Mouse (Mus musculus) erythroblast, embryonic 14.5 days (primary cell): ENCODE results near the gene Synpo2. TPM values are rescaled to one million over a fixed set of nuclear protein-coding genes. Genes with fewer than 3 reads are reported as not detected.
"Not testable (repeated sequence)": the region's sequence is repeated elsewhere in the genome, so short reads cannot be mapped to it uniquely, and the experiment has no call there.

ENCODE experiments used
- H3K27me3 ChIP-seq: 2 replicates; pipeline ENCODE4 v1.6.1; 2012; ENCODE audit warnings: inconsistent platforms; ENCODE audit not compliant: control insufficient read depth
- H3K36me3 ChIP-seq: 2 replicates; pipeline ENCODE4 v1.6.1; 2012; ENCODE audit warnings: mild to moderate bottlenecking, inconsistent platforms; ENCODE audit not compliant: control insufficient read depth
- H3K4me1 ChIP-seq: 2 replicates; pipeline ENCODE4 v1.6.1; 2012; ENCODE audit warnings: inconsistent platforms; ENCODE audit not compliant: control insufficient read depth
- H3K4me3 ChIP-seq: replicated peaks from 2 replicates; pipeline ENCODE3; 2012; ENCODE audit warnings: moderate library complexity, mild to moderate bottlenecking, inconsistent platforms
- H3K9me3 ChIP-seq: 2 replicates; pipeline ENCODE4 v1.6.1; 2012; ENCODE audit warnings: low read length, inconsistent platforms, mixed read lengths; ENCODE audit not compliant: control insufficient read depth
- GATA1 ChIP-seq: IDR thresholded peaks from 2 replicates; pipeline ENCODE4 v1.6.1; 2012; ENCODE audit warnings: low read length, inconsistent platforms, mixed read lengths
- TAL1 ChIP-seq: IDR thresholded peaks from 3 replicates; pipeline ENCODE4 v1.6.1; 2012; ENCODE audit warnings: low read length, inconsistent platforms, mixed read lengths
- polyA plus RNA-seq: library from polyadenylated mRNA; stranded (reverse); fragments of >175 nt; gene quantifications from 2 replicates; pipeline ENCODE4 v1.2.3, GENCODE M21; 2012

Synpo2 gene
- polyA plus RNA-seq, 1 experiment, result not detected

DNA sequence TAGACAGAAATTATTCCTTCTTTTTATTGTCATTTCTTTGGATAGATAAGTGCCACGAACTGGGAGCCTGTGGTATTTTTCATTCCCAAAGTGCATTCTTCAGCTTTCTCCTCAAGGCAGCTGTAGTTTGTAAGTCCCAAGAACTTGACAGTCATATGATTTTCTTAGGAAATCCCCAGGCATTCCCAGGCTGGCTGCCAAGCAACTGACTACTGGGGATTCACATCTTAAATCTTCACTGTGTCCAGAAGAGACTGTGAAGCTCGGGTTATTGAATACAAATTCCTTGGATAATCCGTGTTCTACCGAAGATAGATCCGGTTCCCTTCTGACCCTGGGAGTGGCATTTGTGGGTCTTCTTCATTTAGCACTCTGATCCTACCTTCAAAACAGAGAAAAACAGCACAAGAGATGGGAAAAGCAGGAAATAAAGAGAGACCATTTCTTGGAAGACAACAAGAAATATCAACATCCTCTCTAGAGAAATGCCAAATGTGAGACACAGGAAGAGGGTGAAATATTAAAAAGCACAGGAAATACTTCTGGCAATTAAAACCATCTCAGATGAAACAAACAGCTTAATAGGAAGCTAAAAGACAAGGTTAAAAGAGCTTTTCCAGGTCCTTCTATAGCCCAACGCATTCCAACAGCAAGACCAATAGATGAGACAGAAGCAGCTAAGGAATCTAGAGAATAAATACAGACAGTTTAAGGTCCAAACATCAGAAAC is 97.5 kb downstream of the Synpo2 start:
- H3K4me1 ChIP-seq, result no peaks in the 10 kb centered on the region
- no peaks in the 10 kb centered on the region for H3K9me3 ChIP-seq
- TF ChIP-seq TAL1 (no peak), GATA1 (no peak)
- H3K36me3 ChIP-seq, result no peaks in the 10 kb centered on the region
- no peak overlapping the region for H3K4me3 ChIP-seq
- no peaks in the 10 kb centered on the region for H3K27me3 ChIP-seq

DNA sequence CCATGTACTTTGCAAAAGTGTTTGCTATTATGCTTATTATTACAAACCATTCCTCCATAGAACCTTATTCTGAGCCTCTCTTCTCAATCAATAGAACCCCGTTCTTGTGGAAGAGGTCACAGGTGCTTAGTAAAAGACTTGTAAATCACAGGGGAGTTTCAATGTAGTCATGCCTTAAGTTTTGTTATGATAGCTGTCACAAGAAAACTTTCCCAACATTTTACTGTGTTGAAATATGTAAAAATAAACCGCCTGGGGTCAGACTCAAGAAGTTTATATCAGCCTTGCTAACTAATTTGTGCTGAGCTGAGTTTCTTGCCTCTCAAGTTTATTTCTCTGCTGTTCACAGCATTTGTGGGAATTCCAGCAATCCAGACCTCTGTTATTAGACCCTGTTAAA is 103.8 kb downstream of the Synpo2 start:
- H3K4me3 ChIP-seq, result no peak overlapping the region
- H3K36me3 ChIP-seq, result no peaks in the 10 kb centered on the region
- no peak for TF ChIP-seq GATA1
- no peak for TF ChIP-seq TAL1
- no peaks in the 10 kb centered on the region for H3K4me1 ChIP-seq
- H3K27me3 ChIP-seq, result no peaks in the 10 kb centered on the region
- H3K9me3 ChIP-seq, result no peaks in the 10 kb centered on the region

DNA sequence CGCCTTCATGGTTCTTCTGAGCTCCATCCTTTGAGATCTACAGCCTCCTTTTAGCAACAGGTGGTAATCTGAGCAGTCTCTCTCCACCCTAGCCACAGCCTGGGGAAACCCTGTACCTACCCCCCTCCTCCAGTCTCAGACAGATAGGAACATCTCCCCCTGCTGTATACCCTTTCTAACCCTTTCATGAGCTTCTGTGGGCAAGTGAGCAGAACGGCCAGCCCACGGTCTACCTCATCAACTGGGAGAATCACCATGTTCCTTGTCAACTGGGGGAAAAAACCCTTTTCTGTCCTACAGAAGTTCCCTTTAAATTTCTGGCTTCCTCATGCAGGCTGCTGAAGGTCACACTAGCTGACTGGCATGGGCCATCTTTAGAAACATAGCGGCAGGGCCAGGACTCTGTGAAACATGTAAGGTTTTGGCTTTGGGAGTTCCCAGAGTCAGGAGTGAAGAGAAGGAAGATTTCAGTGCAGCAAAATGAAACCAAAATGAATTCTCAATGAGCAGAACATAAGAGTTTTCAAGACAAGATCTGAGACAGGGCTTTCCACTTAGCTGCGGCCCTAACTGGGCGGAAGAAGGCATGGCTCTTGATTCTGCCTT is 104.7 kb downstream of the Synpo2 start:
- H3K4me1 ChIP-seq, result no peaks in the 10 kb centered on the region
- H3K36me3 ChIP-seq, result no peaks in the 10 kb centered on the region
- H3K4me3 ChIP-seq, result no peak overlapping the region
- TF ChIP-seq TAL1 (no peak), GATA1 (no peak)
- H3K9me3 ChIP-seq, result no peaks in the 10 kb centered on the region
- no peaks in the 10 kb centered on the region for H3K27me3 ChIP-seq

GRCm38 (mm10) chr3:123130314-123131150 is 105.4 kb downstream of the Synpo2 start:
- Histone ChIP-seq H3K4me3 (no peak overlapping the region), H3K9me3 (no peaks in the 10 kb centered on the region), H3K36me3 (no peaks in the 10 kb centered on the region), H3K4me1 (no peaks in the 10 kb centered on the region), H3K27me3 (no peaks in the 10 kb centered on the region)
- TF ChIP-seq GATA1 (no peak), TAL1 (no peak)

DNA sequence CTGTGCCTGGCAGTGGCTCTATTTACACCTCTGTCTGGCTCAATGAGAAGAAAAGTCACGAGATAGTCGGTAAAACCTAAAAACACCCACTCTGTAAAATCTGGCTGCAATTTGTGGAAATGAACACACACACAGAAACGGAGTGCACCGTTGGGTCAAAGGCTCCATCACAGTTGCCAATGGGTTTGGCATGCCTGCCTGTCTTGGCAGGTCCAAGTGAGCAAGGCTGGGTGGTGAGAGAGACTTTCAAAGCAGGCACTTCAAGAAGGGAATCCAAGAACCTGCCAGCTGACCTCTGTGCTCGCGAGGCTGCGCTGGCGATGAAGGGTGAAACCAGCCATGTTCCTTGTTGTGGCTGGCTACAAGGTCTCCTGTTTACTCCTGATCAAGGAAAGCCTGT is 107.2 kb downstream of the Synpo2 start:
- Histone ChIP-seq H3K27me3 (no peaks in the 10 kb centered on the region), H3K4me3 (no peak overlapping the region), H3K4me1 (no peaks in the 10 kb centered on the region), H3K9me3 (no peaks in the 10 kb centered on the region), H3K36me3 (no peaks in the 10 kb centered on the region)
- TF ChIP-seq GATA1, result no peak
- no peak for TF ChIP-seq TAL1

- H3K4me3 ChIP-seq, result no peak overlapping the region
- TF ChIP-seq GATA1 (no peak), TAL1 (no peak)
- H3K9me3 ChIP-seq, result no peaks in the 10 kb centered on the region
- H3K4me1 ChIP-seq, result no peaks in the 10 kb centered on the region
- H3K36me3 ChIP-seq, result no peaks in the 10 kb centered on the region
- no peaks in the 10 kb centered on the region for H3K27me3 ChIP-seq
These were observed 107.9 kb downstream of the Synpo2 start for GRCm38 (mm10) chr3:123128091-123128490.

DNA sequence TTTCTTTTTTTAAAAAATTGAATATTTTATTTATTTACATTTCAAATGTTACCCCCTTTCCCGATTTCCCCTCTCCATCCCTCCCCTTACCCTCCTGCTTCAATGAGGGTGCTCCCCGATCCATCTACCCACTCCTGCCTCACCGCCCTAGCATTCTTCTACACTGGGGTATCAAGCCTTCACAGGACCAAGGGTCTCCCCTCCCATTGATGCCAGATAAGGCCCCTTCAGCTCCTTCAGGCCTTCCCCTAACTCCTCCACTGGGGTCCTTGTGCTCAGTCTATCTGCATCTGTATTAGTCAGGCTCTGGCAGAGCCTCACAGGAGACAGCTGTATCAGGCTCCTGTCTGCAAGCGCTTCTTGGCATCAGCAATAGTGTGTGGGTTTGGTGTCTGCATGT is 109.2 kb downstream of the Synpo2 start:
- H3K4me3 ChIP-seq, H3K36me3 ChIP-seq, H3K9me3 ChIP-seq, H3K27me3 ChIP-seq, H3K4me1 ChIP-seq: not testable (repeated sequence)

GRCm38 (mm10) chr3:123123817-123124216 is 112.1 kb downstream of the Synpo2 start:
- no peaks in the 10 kb centered on the region for H3K9me3 ChIP-seq
- TF ChIP-seq TAL1, result no peak
- no peak for TF ChIP-seq GATA1
- H3K4me1 ChIP-seq, result no peaks in the 10 kb centered on the region
- H3K27me3 ChIP-seq, result no peaks in the 10 kb centered on the region
- no peak overlapping the region for H3K4me3 ChIP-seq
- H3K36me3 ChIP-seq, result no peaks in the 10 kb centered on the region

DNA sequence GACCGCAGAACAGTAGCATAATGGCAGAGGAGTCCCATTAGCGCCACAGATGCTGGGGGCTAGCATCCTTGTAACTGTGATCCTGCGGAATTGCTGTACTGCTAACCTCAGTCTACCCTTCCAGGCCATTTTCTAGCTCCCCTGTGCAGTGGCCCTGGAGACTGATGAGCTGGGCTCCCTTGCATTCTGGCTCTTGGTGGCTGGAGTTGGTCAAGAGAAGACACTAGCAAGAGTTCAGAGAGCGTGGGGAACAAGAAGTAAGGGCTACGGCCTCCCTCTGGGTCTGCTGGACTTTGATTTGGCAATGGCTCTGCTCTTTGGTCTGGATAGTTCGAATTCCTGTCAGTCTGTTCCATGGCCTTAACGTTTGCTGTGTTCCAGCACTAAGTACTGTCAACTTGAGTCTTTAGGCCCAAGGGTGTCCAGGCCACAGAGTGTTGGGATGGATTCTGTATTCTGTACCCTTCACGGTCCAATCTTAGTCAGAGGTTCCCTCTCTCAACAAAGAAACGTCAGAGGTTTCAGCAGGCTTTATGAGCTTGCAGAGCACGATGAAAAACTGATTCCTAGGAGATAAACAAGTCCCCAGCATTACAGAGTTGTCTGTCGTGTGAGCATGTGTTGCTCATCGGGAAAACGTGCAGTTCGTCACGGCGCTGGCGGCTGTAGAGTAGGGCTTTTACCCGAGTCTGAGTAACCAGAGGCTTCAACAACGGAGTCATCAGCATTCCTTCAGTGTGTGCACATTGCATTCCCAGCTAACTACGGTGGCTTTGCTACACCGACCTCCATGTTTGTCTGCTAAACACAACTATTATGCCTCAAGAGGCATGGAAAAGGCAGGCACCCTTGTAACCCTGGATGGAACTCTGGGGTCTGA is 113.6 kb downstream of the Synpo2 start:
- Histone ChIP-seq H3K36me3 (no peaks in the 10 kb centered on the region), H3K4me1 (no peaks in the 10 kb centered on the region)
- no peak for TF ChIP-seq TAL1
- TF ChIP-seq GATA1, result no peak

More for the DNA sequence above, 113.6 kb downstream of the Synpo2 start:
- Histone ChIP-seq H3K4me3 (no peak overlapping the region), H3K9me3 (no peaks in the 10 kb centered on the region), H3K27me3 (no peaks in the 10 kb centered on the region)
